Mouse (Mus musculus): ENCODE measurements around the gene Ms4a4d.

The Ms4a4d gene

DNA sequence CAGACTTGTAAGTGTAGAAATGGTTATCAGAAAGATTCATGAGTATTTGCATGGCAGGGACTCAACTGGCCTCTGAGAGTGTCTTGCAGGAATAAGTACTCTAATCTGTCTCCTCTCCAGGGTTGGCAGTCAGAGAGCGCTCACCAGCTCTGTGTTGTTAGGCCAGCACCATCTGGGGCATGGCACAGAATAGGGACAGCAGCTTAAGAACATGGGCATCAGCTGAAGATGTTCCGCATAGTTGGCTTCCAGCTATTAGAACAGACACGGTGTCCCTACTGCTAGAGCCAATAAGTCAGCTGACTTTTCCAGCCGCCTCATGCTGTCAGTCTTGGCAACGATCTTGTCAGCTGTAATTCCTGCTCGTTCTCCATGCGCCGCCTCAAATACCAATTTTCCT lies 38.4 kb downstream of the Ms4a4d start:
- DNase-seq (ENCODE audit: low read depth, low spot score): peak; percentile 8

DNA sequence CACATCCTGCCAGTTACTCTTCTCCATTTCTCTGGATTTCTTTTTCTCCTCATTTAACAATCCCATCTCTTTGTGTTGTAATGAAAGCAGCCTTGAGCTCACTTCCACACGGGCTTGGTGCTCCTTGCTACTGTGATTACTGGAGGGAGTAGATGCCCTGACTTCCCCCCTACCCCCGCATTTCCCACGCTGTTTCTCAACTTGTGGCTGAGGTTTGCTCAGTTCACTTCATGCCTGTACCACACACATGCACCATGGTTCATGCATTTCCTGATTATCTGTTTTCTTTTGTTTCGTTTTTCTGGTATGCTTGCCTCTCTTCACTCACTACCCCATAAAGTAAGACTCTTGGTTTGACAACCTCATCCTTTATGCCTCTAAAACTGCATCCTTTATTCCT lies 52.6 kb downstream of the Ms4a4d start:
- no peak for DNase-seq (ENCODE audit: low read depth, low spot score)

DNA sequence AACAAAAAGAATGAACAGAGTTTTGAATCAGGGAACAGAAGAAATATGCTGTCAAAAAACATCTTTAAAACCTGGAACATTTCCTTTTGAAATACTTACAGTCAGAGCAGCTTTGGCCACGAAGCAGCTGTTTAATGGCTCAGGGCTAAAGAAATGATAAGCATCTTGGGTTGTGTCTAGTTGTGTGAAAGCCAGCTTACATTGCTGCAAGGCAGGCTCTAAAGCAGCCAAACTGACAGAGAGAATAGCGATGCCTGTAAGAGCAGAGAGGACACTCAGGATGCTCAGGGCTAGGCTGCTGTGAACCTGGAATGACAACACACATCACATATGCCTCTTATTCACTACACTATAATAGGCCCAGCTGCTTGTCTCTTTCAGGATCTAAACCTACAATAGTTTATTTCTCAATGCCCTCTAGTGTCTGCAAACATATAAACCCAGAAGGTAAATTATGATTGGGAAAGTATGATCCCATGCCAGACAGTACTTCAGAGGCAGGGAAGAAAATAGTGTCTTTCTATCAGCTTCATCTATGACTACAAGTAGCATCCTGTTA lies 53.4 kb downstream of the Ms4a4d start:
- no peak for DNase-seq (ENCODE audit: low read depth, low spot score)

DNA sequence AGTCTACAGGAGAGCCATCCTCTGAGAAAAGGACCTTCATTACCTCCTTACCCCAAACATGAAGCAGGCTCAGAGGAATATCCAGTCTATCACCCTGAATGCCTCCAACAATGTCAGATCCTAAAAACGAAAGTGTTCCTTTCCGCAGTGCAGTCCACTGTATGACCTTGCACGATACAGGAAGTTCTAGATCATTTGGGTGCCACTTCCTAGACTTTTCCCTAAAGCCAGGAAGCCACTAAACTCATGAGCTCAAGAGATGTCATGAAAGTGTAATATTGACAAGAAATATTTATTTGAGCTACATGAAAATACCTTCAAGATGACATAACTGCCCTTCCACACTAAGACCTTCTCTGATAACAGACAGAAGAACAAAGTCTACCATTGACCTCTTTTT lies 64.7 kb downstream of the Ms4a4d start:
- no peak for DNase-seq (ENCODE audit: low read depth, low spot score)

DNA sequence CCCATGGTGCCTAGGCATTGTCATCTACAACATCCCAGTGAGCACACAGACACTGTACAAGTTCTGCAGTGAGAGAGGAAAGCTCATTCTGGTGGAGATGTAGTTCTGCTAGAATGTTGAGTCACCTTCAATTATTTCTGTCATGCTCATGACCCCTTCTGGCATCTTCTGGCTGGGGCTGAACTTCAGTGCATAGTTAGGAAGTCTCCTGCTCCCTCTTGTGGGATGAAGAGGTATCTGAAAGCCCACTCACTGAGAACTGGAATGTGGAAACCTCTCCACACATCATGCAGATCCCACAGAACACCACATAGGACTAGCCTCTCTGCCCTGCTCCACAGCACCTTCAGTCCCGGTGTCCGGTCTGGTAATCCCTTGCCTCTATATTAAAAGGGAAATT lies 65.4 kb downstream of the Ms4a4d start:
- no peak for DNase-seq (ENCODE audit: low read depth, low spot score)

GRCm38 (mm10) chr19:11604603-11605002 lies 68.0 kb downstream of the Ms4a4d start, which contains the start of gene Ms4a6d:
TSS of gene Ms4a6d (minus strand) at chr19:11604849.
- DNase-seq (ENCODE audit: low read depth, low spot score): no peak

All from brain, embryonic 18.5 days (tissue).